Mouse (Mus musculus): ENCODE measurements at regions not wholly inside any gene's neighbourhood (a gene's known extent, or its start where the extent isn't known, plus 50 kb on each side); places are given as distances from the start of the nearest gene placed in this dataset.

- TF ChIP-seq MAFK (IDR thresholded peaks at IDR 0.05; ENCODE audit: insufficient replicate concordance, low read length) (no peak), CTCF (conservative IDR thresholded peaks at IDR 0.05 in 1 of 2, IDR thresholded peaks at IDR 0.05 in 1 of 2; ENCODE audit: low read depth in 2 of 2, low read length in 2 of 2) (no peak), POLR2A (IDR thresholded peaks at IDR 0.05; ENCODE audit: low read depth, low read length) (no peak), USF1 (IDR thresholded peaks at IDR 0.05; ENCODE audit: low read depth, low read length) (no peak)
These were observed 92.2 kb downstream of the Gas1 start for GRCm38 (mm10) chr13:60084975-60085374.

Measured in CH12.LX (cell line).